Mouse (Mus musculus) embryonic stem cell, embryonic (primary cell): ENCODE measurements around the gene Tgtp2.
"Not testable (repeated sequence)": the region's sequence is repeated elsewhere in the genome, so short reads cannot be mapped to it uniquely, and the experiment has no call there.

Experiments used
- CTCF ChIA-PET, 4 experiments: fragments of 300-600 bp in 2 of 4; fragments of 350-600 bp in 2 of 4; sonication (Branson Sonifier 250); formaldehyde crosslinking; loops; one replicate each; lab custom pipeline; 2022; ENCODE audit warnings: inconsistent platforms in 2 of 4; lab: Charles Lee
- POLR2A ChIA-PET, 4 experiments: fragments of 300-600 bp in 2 of 4; fragments of 350-600 bp in 2 of 4; sonication (Branson Sonifier 250); formaldehyde crosslinking; loops; one replicate each; lab custom pipeline; 2022; ENCODE audit warnings: antibody characterized with exemption in 4 of 4, inconsistent platforms in 1 of 4; lab: Charles Lee

Tgtp2 gene

DNA sequence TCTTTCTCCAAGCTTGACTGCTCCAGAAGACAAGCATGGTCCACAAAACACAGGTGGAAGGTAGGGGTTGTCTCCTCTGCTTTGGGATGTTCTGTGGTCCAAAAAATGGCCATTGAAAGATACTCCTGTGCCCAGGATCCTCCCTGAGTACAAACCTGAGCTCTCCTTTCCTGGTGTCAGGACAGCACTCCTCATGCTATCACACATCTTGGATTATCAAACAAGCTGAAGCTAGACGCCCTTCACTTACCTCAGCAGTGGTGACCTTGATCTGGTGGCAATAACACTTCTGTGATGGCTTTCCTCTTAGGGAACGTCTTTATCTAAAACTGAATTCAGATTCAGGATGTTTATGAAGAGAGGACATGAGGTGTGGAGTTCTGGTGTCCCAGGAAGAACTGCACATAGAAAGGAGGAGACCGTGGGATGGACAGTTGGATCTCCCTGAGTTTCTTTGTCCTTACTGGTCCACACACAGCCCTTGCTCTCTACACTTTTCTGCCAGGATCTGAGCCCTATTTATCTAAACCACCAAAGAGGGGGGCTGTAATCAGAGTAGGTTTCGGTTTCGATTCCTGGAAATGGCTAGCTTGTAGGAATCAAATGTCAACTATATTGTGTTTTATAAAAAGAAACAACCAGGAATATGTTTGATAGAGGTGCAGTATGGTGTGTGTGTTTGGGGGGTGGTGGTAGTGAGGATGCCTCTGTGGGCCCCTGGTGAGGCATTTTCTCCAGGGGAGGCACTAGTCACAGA lies at the start of gene Tgtp2:
TSS of gene Tgtp2 (minus strand) at position 494 of the 757 bp plus-strand sequence.
- CTCF ChIA-PET, POLR2A ChIA-PET: not testable (repeated sequence)

DNA sequence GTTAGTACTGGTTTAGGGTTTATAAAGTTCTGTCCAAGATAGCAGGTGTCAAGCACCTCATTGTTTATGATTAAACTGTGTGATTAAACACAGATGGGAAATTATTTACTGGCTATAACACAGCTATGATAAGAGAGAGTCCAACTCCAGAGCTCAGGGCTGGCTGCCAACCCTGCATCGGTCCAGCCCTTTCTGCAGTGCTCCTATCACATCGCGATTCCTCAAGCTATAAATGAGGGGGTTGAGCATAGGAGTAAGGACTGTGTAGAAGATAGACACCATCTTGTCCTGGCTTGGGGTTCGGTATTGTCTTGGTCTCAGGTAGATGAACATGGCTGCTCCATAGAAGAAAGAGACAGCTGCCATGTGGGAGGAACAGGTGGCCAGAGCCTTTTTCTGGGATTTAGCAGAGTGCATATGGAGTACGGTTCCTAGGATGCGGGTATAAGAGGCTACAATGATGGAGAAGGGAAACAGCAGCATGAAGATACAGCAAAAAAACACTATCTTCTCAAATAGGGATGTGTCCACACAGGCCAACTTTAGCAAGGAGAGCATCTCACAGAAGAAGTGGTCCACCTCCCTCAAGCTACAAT lies 48.7 kb upstream of the Tgtp2 start:
- ChIA-PET CTCF (no interaction called here), POLR2A (interaction anchor here in 1 of 4 experiments (0.7 kb wide), 1 partner anchor 57 kb away, joined by 7 read pairs; no protein-coding TSS in a partner anchor)

DNA sequence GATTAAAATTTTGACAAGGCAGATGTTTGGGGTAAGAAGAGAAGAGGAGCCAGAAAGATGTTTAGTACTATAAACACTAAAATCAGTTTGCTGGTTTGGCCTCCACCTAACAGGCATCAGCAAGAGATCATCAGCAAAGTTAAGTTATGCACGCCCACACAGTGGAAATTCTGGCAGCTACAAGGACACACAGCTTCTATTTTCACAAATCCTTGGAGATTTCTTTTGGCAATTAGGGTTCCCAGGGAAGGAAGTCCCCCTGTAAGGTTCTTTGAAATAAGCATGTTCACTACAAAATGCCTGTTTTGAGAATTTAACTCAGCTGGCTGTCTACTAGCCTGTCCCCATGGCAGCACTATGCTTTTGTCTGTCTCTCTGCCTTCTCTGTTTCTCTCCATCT lies 47.0 kb upstream of the Tgtp2 start:
- ChIA-PET POLR2A (no interaction called here), CTCF (no interaction called here)

DNA sequence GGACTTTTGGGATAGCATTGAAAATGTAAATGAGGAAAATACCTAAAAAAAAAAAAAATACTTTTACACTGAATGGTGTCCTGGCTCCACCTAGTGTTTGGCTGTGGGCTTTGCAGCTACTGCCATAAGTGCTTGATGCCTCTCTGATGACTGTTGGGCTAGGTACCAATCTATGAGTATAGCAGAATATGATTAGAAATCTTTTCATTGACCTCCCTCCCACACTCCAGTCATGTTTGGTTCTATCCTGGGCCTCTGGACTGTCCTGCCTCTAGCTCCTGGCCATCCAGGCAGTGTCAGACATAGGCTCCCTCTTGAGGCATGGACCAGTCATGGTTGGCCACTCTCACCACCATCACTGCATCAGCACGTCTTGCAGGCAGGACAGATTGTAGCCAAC lies 44.8 kb upstream of the Tgtp2 start:
- CTCF ChIA-PET = interaction anchor here (0.6 to 2.7 kb wide), 12 partner anchors 8 to 334 kb away, joined by 3 to 19 read pairs (median 4); no protein-coding TSS in a partner anchor
- POLR2A ChIA-PET = interaction anchor here in 1 of 4 experiments (2.5 kb wide), 1 partner anchor 302 kb away, joined by 7 read pairs; no protein-coding TSS in a partner anchor

DNA sequence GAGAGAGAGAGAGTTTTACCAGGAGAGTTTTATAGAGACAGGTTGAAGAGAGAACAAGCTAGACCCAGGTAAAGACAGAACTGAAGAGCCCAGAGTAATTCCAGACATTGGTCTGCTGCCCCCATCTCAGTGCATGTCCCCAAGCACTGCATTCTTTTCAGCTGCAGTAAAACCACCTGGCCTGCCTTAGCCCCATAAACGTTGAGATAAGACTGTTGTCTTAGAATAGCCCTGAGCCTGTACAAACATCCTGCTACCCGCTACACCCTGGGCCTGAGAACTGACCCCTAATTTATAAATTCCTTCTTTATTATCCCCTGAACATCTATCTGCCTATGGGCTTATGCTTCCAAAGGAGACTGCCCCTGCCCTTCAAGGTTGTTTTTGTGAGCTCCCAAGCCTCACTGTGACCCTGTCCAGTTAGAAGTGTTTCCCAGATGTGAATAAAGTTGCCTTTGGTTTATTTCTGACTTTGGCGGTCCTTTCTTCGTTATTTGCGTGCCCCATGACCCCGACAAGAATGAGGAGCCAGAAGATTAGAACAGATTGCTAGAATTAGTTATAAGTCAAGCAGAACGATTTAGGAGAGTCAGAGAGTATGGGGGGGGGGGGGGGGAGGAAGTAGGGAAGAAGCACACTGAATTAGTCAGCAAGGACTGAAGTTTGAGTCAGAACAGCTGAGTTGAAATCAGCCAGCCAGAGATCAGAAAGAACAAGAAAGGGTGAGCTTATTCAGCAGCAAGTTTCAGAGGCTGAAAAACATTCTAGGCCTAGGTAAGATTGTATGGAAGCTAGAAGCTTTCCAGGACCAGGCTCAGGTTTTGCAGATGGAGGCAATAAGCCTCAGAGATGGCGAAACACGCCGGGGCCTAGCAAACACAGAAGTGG lies 43.9 kb upstream of the Tgtp2 start:
- CTCF ChIA-PET = interaction anchor here (0.7 to 2.7 kb wide), 14 partner anchors 9 to 1435 kb away, joined by 3 to 19 read pairs (median 4); no protein-coding TSS in a partner anchor
- POLR2A ChIA-PET = interaction anchor here in 1 of 4 experiments (2.5 kb wide), 1 partner anchor 301 kb away, joined by 7 read pairs; no protein-coding TSS in a partner anchor

DNA sequence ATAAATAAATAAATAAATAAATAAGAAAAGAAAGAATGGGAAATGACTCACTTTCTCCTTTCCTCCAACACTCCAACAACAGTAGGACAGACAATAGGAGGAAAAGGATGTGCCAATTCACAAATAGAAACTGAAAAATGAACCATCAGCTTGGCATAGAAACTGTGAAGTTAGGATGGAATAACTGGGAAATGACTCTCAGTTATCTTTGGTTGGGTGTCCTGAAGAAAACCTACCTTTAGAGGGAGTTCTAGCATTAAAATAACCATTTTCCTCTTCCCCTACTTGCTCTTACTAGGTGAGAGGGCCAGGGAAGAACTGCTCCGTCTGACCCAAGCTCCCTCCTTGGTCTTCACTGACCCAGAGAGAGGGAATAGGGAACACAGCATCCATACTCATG lies 41.7 kb upstream of the Tgtp2 start:
- ChIA-PET POLR2A (no interaction called here), CTCF (no interaction called here)

DNA sequence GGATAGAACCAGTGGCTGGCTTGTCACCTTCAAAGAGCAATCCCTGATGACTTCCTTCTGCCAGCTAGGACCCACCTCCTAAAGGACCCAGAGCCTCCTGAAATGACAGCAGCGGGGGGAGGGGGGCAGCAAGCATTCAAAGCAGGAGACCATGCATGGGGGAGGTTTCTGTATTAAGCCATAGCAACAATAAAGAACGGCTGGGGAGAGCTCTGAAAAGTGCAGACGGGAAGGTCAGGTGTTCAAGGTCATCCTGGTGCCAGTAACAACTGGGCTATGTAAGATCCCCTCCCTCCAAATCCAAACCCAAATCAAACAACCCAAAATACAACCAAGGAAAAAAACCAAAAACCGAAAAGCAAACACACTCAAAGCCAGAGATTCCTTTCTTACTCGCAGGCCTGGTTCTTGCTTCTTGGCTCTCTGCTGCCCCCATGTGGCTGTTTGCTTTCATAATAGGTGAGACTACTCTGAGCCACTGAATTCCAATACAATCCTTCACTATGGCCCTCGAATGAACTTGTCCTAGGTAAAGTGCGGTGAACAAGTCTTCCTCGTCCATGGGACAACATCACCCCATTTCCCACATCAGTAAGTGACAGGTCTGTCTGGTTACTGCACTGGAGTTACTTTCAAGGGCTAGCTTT lies 39.2 kb upstream of the Tgtp2 start:
- ChIA-PET POLR2A (interaction anchor here in 1 of 4 experiments (0.8 kb wide), 1 partner anchor 301 kb away, joined by 3 read pairs; no protein-coding TSS in a partner anchor), CTCF (interaction anchor here (0.6 to 1.5 kb wide), 11 partner anchors 11 to 1355 kb away, joined by 3 to 9 read pairs (median 4); no protein-coding TSS in a partner anchor)

DNA sequence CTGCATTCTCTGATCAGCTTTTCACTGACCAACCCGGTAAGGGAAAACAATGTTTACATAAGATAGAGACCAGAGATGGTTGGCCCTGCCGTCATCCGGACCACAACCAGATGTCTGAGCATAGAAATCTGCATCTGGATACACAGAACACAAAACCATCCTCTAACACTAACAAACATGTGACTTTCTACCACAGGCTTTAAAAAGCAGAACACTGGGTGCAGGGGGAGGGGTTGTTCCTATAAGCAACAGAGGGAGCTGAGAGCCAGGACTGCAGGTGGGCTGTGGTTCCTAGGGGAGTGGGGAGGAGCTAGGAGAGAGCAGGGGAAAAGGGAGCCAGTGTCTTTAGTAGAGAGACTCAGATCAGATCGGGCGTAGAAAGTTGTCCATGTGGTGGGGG lies 37.5 kb upstream of the Tgtp2 start:
- CTCF ChIA-PET = interaction anchor here in 1 of 4 experiments (0.6 to 1.7 kb wide), 4 partner anchors 227 to 313 kb away, joined by 3 to 9 read pairs (median 4); no protein-coding TSS in a partner anchor
- POLR2A ChIA-PET = interaction anchor here in 1 of 4 experiments (0.9 to 1.4 kb wide), 2 partner anchors 229 to 302 kb away, joined by 3 to 4 read pairs; partner anchors contain the start of gene Rack1

DNA sequence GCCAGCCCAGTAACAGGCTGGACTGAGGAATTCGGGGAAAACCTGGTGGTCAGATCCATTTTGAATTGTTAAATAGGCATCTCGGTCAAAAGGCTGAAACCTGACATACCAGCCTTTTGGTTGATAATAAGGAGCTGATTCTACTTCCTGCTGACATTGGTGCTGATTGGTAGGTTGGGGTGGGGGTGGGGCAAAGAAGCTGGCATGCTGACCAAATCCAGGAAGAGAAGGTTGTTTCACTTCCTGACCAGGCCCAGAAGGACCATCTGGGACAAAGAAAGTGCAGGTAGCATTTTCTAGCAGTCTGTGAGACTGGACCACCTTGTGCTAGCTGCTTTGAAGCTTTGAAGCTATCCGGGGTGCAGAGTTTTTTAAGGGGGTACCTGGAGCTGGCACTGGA lies 36.4 kb upstream of the Tgtp2 start:
- CTCF ChIA-PET = interaction anchor here in 3 of 4 experiments (0.6 to 1.7 kb wide), 6 partner anchors 59 to 326 kb away, joined by 3 to 9 read pairs (median 4); no protein-coding TSS in a partner anchor
- POLR2A ChIA-PET = interaction anchor here in 2 of 4 experiments (0.6 to 1.4 kb wide), 5 partner anchors 228 to 290 kb away, joined by 3 to 4 read pairs (median 3); partner anchors contain the start of gene Trim41 (in 1 of the 2)

DNA sequence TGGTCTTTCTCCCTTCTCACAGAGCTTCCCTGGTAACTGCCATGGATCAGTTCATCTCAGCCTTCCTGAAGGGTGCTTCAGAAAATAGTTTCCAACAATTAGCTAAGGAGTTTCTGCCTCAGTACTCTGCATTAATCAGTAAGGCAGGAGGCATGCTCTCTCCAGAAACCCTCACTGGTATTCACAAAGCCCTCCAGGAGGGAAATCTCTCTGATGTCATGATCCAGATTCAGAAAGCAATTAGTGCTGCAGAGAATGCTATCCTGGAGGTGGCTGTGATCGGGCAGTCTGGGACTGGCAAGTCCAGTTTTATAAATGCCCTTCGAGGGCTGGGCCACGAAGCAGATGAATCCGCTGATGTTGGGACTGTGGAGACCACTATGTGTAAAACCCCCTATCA lies 31.4 kb upstream of the Tgtp2 start:
- CTCF ChIA-PET = no interaction called here
- POLR2A ChIA-PET = interaction anchor here in 1 of 4 experiments (0.9 kb wide), 1 partner anchor 223 kb away, joined by 3 read pairs; no protein-coding TSS in a partner anchor

DNA sequence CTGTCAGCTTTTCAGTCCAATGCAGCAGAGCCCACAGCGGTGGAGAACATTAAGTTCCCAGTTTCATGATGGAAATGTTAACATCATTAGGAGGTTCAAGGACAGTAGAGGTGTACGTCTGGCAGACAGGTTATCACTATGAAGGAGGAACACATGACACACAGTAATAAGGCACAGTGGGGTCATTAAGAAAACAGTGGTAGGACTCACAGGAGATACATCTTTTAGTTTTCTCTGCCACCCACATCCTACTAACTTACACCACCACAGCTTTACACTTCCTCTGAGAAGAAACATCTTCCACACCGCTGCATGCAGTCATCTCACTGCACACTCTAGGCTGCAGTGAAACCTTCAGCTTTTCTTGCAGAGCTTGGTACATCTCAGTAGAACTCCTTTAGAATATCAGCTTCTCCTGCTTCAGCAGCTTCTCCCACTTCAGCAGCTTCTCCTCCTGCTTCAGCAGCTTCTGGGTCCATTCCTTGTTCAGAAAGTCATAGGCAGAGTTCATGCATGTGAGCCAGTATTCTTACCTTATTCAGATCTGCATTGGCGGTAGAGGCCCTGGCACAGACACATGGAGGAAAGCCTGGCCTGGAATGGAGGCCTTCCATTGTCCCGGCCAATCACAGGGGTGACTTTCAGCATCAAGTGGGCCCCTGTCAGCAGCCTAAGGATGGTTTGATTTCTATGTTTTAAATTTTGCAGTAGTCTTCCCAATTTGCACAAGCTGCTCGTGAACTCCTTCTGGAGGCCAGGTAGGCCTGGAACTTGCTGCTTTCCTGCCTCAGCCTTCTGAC lies 30.1 kb upstream of the Tgtp2 start:
- POLR2A ChIA-PET = no interaction called here
- CTCF ChIA-PET = no interaction called here

DNA sequence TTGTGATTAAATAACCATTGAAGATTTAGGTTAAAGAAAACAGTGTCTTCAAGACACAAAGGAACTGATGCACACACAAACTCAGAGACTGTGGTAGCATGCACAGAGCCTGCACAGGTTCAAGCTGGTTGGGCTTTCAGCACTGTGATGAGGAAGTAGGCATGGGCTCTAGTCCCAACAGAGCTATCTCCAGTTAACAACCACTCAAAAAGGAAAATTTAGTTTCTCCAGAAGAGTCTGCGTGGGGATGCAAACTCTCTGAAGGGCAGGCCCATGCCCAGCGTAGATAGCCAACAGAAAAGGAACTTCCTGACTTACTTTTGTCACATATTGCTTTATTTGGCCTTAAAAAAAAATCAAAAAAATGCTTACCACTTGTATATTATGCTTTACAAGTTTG lies 28.8 kb upstream of the Tgtp2 start:
- ChIA-PET POLR2A (interaction anchor here in 1 of 4 experiments (1.6 kb wide), 1 partner anchor 11 kb away, joined by 7 read pairs; no protein-coding TSS in a partner anchor), CTCF (interaction anchor here in 2 of 4 experiments (0.5 to 1.6 kb wide), 2 partner anchors 10 to 222 kb away, joined by 4 to 5 read pairs; no protein-coding TSS in a partner anchor)

DNA sequence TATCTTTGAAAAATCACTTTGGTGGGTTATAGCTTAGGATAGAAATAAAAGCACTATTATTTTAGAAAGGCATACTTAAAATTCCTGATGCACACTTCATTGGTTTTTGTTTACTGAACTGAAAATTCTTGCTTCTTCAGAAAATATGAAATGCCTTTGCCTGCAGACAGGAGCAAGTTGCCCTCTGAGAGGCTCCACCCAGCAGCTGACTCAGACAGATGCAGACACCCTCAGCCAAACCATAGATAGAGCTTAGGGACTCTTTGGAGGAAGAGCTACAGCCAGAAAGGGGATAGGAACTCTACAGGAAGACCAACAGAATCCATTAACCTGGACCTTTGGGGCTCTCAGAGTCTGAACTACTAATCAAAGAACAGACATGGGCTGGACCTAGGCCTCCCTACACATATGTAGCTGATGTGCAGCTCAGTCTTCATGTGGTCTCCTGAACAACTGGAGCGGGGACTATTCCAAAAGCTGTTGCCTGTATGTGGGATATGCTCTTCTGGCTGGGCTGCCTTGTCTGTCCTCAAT lies 28.1 kb upstream of the Tgtp2 start:
- POLR2A ChIA-PET = interaction anchor here in 1 of 4 experiments (1.6 kb wide), 1 partner anchor 10 kb away, joined by 7 read pairs; no protein-coding TSS in a partner anchor
- CTCF ChIA-PET = interaction anchor here in 1 of 4 experiments (1.6 kb wide), 1 partner anchor 11 kb away, joined by 4 read pairs; no protein-coding TSS in a partner anchor

DNA sequence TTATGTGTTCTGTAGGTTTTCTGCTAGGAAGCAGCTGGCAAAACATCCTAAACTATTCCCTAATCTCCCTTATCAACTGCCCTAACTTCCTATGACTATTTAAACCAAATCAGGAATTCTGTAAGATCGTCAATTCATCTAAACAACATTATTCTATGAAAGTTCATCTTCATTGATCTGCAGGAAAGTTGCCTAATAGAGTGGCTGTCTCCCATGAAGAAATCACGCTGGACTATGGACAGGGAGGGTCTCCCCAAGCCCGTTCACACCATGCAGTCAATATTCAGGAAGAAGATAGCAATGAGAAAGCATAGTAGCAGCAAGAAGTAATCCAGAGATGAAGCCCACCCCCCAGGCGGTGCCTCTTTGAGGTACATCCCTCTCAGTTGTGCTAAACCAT lies 27.2 kb upstream of the Tgtp2 start:
- ChIA-PET CTCF (interaction anchor here in 1 of 4 experiments (1.6 kb wide), 1 partner anchor 12 kb away, joined by 4 read pairs; no protein-coding TSS in a partner anchor), POLR2A (no interaction called here)

DNA sequence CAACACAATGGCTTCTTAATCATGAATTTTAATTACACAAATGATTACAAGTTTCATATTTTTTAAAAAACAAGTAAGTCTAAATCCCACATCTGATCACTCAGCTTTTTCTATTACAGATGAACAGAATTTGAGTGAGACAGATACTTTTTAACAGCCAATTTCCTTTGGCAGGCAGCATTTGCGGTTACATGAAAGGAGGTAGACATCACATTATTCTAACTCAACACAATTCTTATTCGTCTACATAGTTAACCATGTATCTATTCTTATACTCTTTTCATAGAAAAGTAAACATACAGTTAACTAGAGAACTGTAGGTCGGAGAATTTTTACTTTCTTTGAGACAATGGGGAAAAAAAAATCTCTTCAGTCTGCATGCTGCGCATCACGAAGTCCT lies 26.5 kb upstream of the Tgtp2 start:
- CTCF ChIA-PET = interaction anchor here in 1 of 4 experiments (0.6 kb wide), 1 partner anchor 302 kb away, joined by 5 read pairs; no protein-coding TSS in a partner anchor

DNA sequence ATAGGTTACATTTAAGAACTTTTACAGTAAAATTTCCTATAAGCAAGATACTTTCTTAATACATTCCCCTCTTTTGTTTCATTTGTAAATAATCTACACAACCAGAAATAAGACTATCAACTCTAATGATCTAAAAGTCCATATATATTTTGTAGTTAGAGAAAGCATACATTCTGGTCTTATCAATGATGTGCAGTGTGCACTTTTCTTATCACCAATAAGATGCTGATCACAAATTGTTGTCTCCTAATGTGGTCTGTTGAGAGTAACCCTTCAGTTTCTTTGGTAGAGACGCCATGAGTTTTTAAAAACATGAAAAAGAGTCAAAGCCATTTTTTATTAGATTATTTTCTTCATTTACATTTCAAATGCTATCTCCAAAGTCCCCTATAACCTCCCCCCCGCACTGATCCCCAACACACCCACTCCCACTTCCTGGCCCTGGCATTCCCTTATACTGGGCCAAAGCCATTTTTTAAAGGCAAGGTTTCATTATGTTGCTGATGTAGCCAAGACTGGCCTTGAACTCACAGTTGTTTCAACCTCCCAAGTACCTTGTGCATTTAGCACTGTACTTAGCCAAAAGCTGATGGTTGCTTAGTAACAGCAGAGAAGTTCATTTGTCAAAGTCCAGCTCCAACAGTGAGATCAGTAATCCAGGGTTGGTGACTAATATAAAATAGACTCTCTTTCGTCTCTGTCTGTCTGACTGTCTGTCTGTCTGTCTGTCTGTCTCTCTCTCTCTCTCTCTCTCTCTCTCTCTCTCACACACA lies 25.9 kb upstream of the Tgtp2 start:
- ChIA-PET CTCF (interaction anchor here in 1 of 4 experiments (0.6 kb wide), 1 partner anchor 301 kb away, joined by 5 read pairs; no protein-coding TSS in a partner anchor), POLR2A (no interaction called here)

More for the DNA sequence above, 26.5 kb upstream of the Tgtp2 start:
- POLR2A ChIA-PET = no interaction called here
